9 mouse cellular contexts compared by ENCODE assay signal in genomic region chr4:55623151-55623760, GRCm38 (mm10).
DNase-seq lines count a peak whose midpoint lies in the region; ATAC-seq and TF ChIP-seq lines count a peak whose summit lies in the region.
"Had no signal": no experiment of that assay in that cellular context is flagged by ENCODE, and none has a peak within 500 bp of the region (broad histone marks: within the 10 kb centered on the region; RNA-seq: fewer than 3 reads in every experiment).

No protein-coding gene starts in this region.

- TF ChIP-seq EP300 in stomach, postnatal 0 days (optimal IDR thresholded peaks at IDR 0.05) = no peak

- H3K27me3 ChIP-seq in heart, embryonic 10.5 days (ENCODE audit: insufficient read depth, poor library complexity, severe bottlenecking) = no peaks in the 10 kb centered on the region
- H3K27me3 ChIP-seq in forebrain, embryonic 13.5 days = no peaks in the 10 kb centered on the region
- no peaks in the 10 kb centered on the region for H3K27me3 ChIP-seq in forebrain, embryonic 14.5 days (replicated peaks; ENCODE audit: control insufficient read depth, insufficient read depth, low read length)
- no peaks in the 10 kb centered on the region for H3K27me3 ChIP-seq in stomach, postnatal 0 days (ENCODE audit: control insufficient read depth, insufficient read depth, low read length)

- WGBS in heart, embryonic 10.5 days = 78% methylated on average over 4 of the region's 4 CpGs
- 82% methylated on average over 4 of the region's 4 CpGs for WGBS in forebrain, embryonic 13.5 days
- WGBS in forebrain, embryonic 14.5 days = 89% methylated on average over 4 of the region's 4 CpGs
- WGBS in stomach, postnatal 0 days = 70% methylated on average over 4 of the region's 4 CpGs

- peak; percentile 98 for DNase-seq in heart, adult 11 months
- no peak for DNase-seq in heart, embryonic 10.5 days (ENCODE audit: low spot score)
- DNase-seq in B cell, adult 2 months = peak; percentile 65 to 67
- peak; percentile 26 for DNase-seq in gastrocnemius, postnatal 14 days
- DNase-seq in lung, postnatal 10 days = peak; percentile 33
- DNase-seq in forebrain, embryonic 14.5 days (ENCODE audit: low spot score) = no peak
- DNase-seq in stomach, postnatal 0 days (ENCODE audit: low spot score) = no peak

- no peak for TF ChIP-seq CTCF in stomach, postnatal 0 days (IDR thresholded peaks at IDR 0.05; ENCODE audit: low read depth)

- no peaks in the 10 kb centered on the region for H3K9me3 ChIP-seq in heart, embryonic 10.5 days
- H3K9me3 ChIP-seq in forebrain, embryonic 13.5 days (replicated peaks) = no peaks in the 10 kb centered on the region
- no peaks in the 10 kb centered on the region for H3K9me3 ChIP-seq in forebrain, embryonic 14.5 days (replicated peaks; ENCODE audit: control insufficient read depth, low read length)
- no peaks in the 10 kb centered on the region for H3K9me3 ChIP-seq in stomach, postnatal 0 days (ENCODE audit: control insufficient read depth, low read length)

- H3K4me3 ChIP-seq in heart, embryonic 10.5 days = no peak overlapping the region
- H3K4me3 ChIP-seq in forebrain, embryonic 13.5 days = no peak overlapping the region
- H3K4me3 ChIP-seq in forebrain, embryonic 14.5 days (ENCODE audit: low read depth, low read length) = no peak overlapping the region
- no peak overlapping the region for H3K4me3 ChIP-seq in stomach, postnatal 0 days (ENCODE audit: low read depth, low read length)

- no peaks in the 10 kb centered on the region for H3K4me1 ChIP-seq in heart, embryonic 10.5 days
- H3K4me1 ChIP-seq in forebrain, embryonic 13.5 days = no peaks in the 10 kb centered on the region
- no peaks in the 10 kb centered on the region for H3K4me1 ChIP-seq in forebrain, embryonic 14.5 days (ENCODE audit: control insufficient read depth, insufficient read depth, low read length)
- no peaks in the 10 kb centered on the region for H3K4me1 ChIP-seq in stomach, postnatal 0 days (replicated peaks; ENCODE audit: control insufficient read depth, insufficient read depth)

- H3K9ac ChIP-seq in forebrain, embryonic 13.5 days = no peak overlapping the region
- H3K9ac ChIP-seq in forebrain, embryonic 14.5 days (ENCODE audit: low read length) = no peak overlapping the region
- no peak overlapping the region for H3K9ac ChIP-seq in stomach, postnatal 0 days (ENCODE audit: low read length)

- intact Hi-C loops in gastrocnemius, postnatal 14 days (cut with DNase I; ENCODE audit: low total_unique reads) = no loop called here

- H3K36me3 ChIP-seq in heart, embryonic 10.5 days = no peaks in the 10 kb centered on the region
- no peaks in the 10 kb centered on the region for H3K36me3 ChIP-seq in forebrain, embryonic 13.5 days (ENCODE audit: poor library complexity, severe bottlenecking)
- no peaks in the 10 kb centered on the region for H3K36me3 ChIP-seq in forebrain, embryonic 14.5 days (ENCODE audit: control insufficient read depth, insufficient read depth, low read length)
- no peaks in the 10 kb centered on the region for H3K36me3 ChIP-seq in stomach, postnatal 0 days (ENCODE audit: control insufficient read depth, insufficient read depth, low read length)

- no peak overlapping the region for H3K4me2 ChIP-seq in forebrain, embryonic 13.5 days
- no peak overlapping the region for H3K4me2 ChIP-seq in forebrain, embryonic 14.5 days (ENCODE audit: low read length)
- no peak overlapping the region for H3K4me2 ChIP-seq in stomach, postnatal 0 days (replicated peaks; ENCODE audit: low read depth)

- no peak for ATAC-seq in forebrain, embryonic 13.5 days
- ATAC-seq in forebrain, embryonic 14.5 days = no peak
- no peak; the same call in 1 of the 2 replicates for ATAC-seq in stomach, postnatal 0 days (ENCODE audit: low FRiP score, low TSS enrichment)

- no peak overlapping the region for H3K27ac ChIP-seq in heart, embryonic 10.5 days
- H3K27ac ChIP-seq in forebrain, embryonic 13.5 days = no peak overlapping the region
- H3K27ac ChIP-seq in forebrain, embryonic 14.5 days (ENCODE audit: low read depth, low read length) = no peak overlapping the region
- no peak overlapping the region for H3K27ac ChIP-seq in stomach, postnatal 0 days (replicated peaks)
- H3K27ac ChIP-seq: kidney, postnatal 0 days had no signal

Comparison
In these comparisons a context has a peak if more than half of its experiments do, and no peak if none do; other contexts are left out.
1. DNase-seq: peak in heart, adult 11 months (single experiment), B cell, adult 2 months (2 of 2), gastrocnemius, postnatal 14 days (single experiment) and lung, postnatal 10 days (single experiment); none in heart, embryonic 10.5 days (single experiment), forebrain, embryonic 14.5 days (single experiment) and stomach, postnatal 0 days (single experiment).